Mouse (Mus musculus): ENCODE data around the gene Cdk17. TPM values are rescaled to one million over a fixed set of nuclear protein-coding genes. Genes with fewer than 3 reads are reported as not detected.
"Not testable (repeated sequence)": the region's sequence is repeated elsewhere in the genome, so short reads cannot be mapped to it uniquely, and the experiment has no call there.

The Cdk17 gene
- polyA plus RNA-seq, 1 experiment from 2014 or later = 49.9 TPM

- Histone ChIP-seq H3K27ac (ENCODE audit: low read length) (no peak overlapping the region), H3K4me2 (ENCODE audit: low read length) (no peak overlapping the region), H3K4me1 (replicated peaks; ENCODE audit: control insufficient read depth, insufficient read depth, low read length) (no peaks in the 10 kb centered on the region), H3K36me3 (ENCODE audit: control insufficient read depth, insufficient read depth) (no peaks in the 10 kb centered on the region), H3K4me3 (replicated peaks; ENCODE audit: low read length) (no peak overlapping the region), H3K9ac (replicated peaks; ENCODE audit: low read depth, low read length) (no peak overlapping the region), H3K9me3 (ENCODE audit: control insufficient read depth, low read length) (no peaks in the 10 kb centered on the region), H3K27me3 (replicated peaks; ENCODE audit: control insufficient read depth, insufficient read depth, low read length) (no peaks in the 10 kb centered on the region)
- ATAC-seq = no peak
- 81% methylated on average over 1 of the region's 2 CpGs for WGBS
Measured at GRCm38 (mm10) chr10:93149597-93149996, 11.1 kb upstream of the Cdk17 start.

DNA sequence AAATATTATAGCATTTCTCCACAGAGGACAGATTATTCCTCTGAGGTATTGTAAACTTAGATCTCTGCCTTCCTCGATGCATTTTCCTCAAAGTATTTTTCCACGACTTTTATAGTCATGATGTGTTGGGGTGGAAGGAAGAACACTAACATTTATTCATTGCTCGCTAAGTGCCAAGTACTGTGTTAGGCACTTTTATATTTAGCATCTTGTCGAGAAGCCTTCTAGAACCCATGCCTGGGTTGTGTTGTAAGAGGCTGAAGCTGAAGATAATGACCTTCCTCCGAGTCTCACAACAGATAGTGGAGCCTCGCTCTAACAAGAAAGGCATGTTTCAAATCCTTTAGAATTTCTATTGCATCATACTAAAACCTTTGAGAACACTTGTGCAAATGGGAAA lies 8.9 kb upstream of the Cdk17 start:
- no peak overlapping the region for H3K9ac ChIP-seq (replicated peaks; ENCODE audit: low read depth, low read length)
- no peaks in the 10 kb centered on the region for H3K4me1 ChIP-seq (replicated peaks; ENCODE audit: control insufficient read depth, insufficient read depth, low read length)
- H3K4me2 ChIP-seq (ENCODE audit: low read length) = no peak overlapping the region
- H3K9me3 ChIP-seq (ENCODE audit: control insufficient read depth, low read length) = no peaks in the 10 kb centered on the region
- H3K27me3 ChIP-seq (replicated peaks; ENCODE audit: control insufficient read depth, insufficient read depth, low read length) = no peaks in the 10 kb centered on the region
- 68% methylated on average over 6 of the region's 6 CpGs for WGBS
- ATAC-seq = no peak
- H3K36me3 ChIP-seq (ENCODE audit: control insufficient read depth, insufficient read depth) = no peaks in the 10 kb centered on the region
- H3K4me3 ChIP-seq (replicated peaks; ENCODE audit: low read length) = no peak overlapping the region
- no peak overlapping the region for H3K27ac ChIP-seq (ENCODE audit: low read length)

- WGBS = 84% methylated on average over 5 of the region's 5 CpGs
- Histone ChIP-seq H3K36me3 (ENCODE audit: control insufficient read depth, insufficient read depth) (no peaks in the 10 kb centered on the region), H3K9me3 (ENCODE audit: control insufficient read depth, low read length) (no peaks in the 10 kb centered on the region), H3K27ac (ENCODE audit: low read length) (no peak overlapping the region), H3K4me2 (ENCODE audit: low read length) (no peak overlapping the region), H3K9ac (replicated peaks; ENCODE audit: low read depth, low read length) (no peak overlapping the region), H3K27me3 (replicated peaks; ENCODE audit: control insufficient read depth, insufficient read depth, low read length) (no peaks in the 10 kb centered on the region), H3K4me3 (replicated peaks; ENCODE audit: low read length) (no peak overlapping the region), H3K4me1 (replicated peaks; ENCODE audit: control insufficient read depth, insufficient read depth, low read length) (no peaks in the 10 kb centered on the region)
- ATAC-seq = no peak
Measured at GRCm38 (mm10) chr10:93152698-93153097, 8.0 kb upstream of the Cdk17 start.

- 93% methylated on average over 2 of the region's 2 CpGs for WGBS
Measured at GRCm38 (mm10) chr10:93153404-93153803, 7.3 kb upstream of the Cdk17 start.

DNA sequence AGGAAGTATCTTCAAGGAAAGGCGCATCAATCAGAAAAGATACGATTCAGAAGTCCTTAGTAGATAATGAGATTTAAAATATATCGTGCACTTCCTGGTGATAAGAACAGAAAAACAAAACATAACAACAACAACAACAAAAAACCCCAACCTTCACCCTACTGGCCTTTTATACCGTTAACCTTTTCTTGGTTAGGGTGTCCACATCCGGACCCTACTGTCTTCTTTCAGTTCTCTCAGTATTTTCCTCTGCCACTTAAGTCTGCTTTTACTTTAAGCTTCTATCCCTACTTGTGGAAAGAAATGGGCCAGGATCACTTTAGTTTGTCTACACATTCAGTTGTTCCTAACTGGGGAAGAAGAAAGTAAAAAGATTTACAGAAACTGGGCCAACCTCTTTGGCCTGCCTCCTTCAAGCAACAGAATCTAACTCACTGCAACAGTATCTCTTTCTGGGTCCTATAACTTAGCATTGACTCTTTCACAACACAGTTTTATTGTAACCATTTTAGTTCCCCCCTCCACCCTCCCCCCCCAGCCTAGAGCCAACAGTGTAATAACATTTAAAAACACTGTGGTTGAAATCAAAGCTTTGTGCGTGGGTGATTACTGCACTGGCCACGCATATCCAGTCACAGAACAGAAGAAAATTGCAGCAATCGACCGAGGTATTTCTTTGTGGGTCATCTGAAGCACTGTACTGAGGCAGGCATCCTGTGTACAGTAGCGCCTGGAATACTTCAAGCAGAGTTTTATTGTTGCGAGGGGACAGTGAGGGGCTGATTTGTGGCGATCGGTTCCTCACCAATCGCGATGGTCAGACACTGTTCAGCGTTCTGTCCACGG lies 801 bp upstream of the Cdk17 start:
- H3K4me2 ChIP-seq (ENCODE audit: low read length) = peak overlapping the region; percentile 46
- no peak overlapping the region for H3K27ac ChIP-seq (ENCODE audit: low read length)
- H3K27me3 ChIP-seq (replicated peaks; ENCODE audit: control insufficient read depth, insufficient read depth, low read length) = no peaks in the 10 kb centered on the region
- WGBS = 28% methylated on average over 17 of the region's 17 CpGs
- H3K4me3 ChIP-seq (replicated peaks; ENCODE audit: low read length) = peak overlapping the region; percentile 90
- H3K4me1 ChIP-seq (replicated peaks; ENCODE audit: control insufficient read depth, insufficient read depth, low read length) = peaks cover 16% of the 10 kb centered on the region
- no peaks in the 10 kb centered on the region for H3K36me3 ChIP-seq (ENCODE audit: control insufficient read depth, insufficient read depth)
- ATAC-seq = peak; percentile 60
- peak overlapping the region; percentile 18; the same call in 1 of the 2 replicates for H3K9ac ChIP-seq (replicated peaks; ENCODE audit: low read depth, low read length)
- H3K9me3 ChIP-seq (ENCODE audit: control insufficient read depth, low read length) = no peaks in the 10 kb centered on the region

More at GRCm38 (mm10) chr10:93153404-93153803, 7.3 kb upstream of the Cdk17 start:
- not testable (repeated sequence) for H3K4me2 ChIP-seq (ENCODE audit: low read length); H3K27me3 ChIP-seq (replicated peaks; ENCODE audit: control insufficient read depth, insufficient read depth, low read length); ATAC-seq; H3K36me3 ChIP-seq (ENCODE audit: control insufficient read depth, insufficient read depth); H3K9ac ChIP-seq (replicated peaks; ENCODE audit: low read depth, low read length); H3K9me3 ChIP-seq (ENCODE audit: control insufficient read depth, low read length); H3K4me3 ChIP-seq (replicated peaks; ENCODE audit: low read length); H3K4me1 ChIP-seq (replicated peaks; ENCODE audit: control insufficient read depth, insufficient read depth, low read length); H3K27ac ChIP-seq (ENCODE audit: low read length)

DNA sequence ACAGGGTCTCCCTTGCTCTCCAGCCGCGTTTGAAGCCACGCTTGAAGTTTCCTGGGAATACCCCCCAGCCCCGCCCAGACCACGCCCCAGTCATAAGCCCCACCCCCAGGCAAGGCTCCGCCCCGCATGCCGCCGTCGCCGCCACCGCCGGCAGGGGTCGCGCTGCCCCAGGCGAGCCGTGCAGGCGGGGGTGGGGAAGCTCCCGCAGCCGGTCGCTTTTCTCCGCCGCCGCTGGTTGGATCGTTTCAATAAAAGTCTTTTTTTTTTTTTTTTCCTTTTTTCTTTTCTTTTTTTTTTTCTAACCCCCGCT lies 223 bp upstream of the Cdk17 start:
- no peaks in the 10 kb centered on the region for H3K36me3 ChIP-seq (ENCODE audit: control insufficient read depth, insufficient read depth)
- peak overlapping the region; percentile 90 for H3K4me3 ChIP-seq (replicated peaks; ENCODE audit: low read length)
- ATAC-seq = peak; percentile 91
- H3K4me1 ChIP-seq (replicated peaks; ENCODE audit: control insufficient read depth, insufficient read depth, low read length) = peaks cover 22% of the 10 kb centered on the region
- H3K27ac ChIP-seq (ENCODE audit: low read length) = peak overlapping the region; percentile 100
- peak overlapping the region; percentile 98 for H3K9ac ChIP-seq (replicated peaks; ENCODE audit: low read depth, low read length)
- under 1% methylated on average over 22 of the region's 26 CpGs for WGBS
- no peaks in the 10 kb centered on the region for H3K27me3 ChIP-seq (replicated peaks; ENCODE audit: control insufficient read depth, insufficient read depth, low read length)
- H3K4me2 ChIP-seq (ENCODE audit: low read length) = peak overlapping the region; percentile 78
- H3K9me3 ChIP-seq (ENCODE audit: control insufficient read depth, low read length) = no peaks in the 10 kb centered on the region

GRCm38 (mm10) chr10:93161511-93162275 lies 1.0 kb downstream of the Cdk17 start:
- WGBS = 0% methylated on average over 26 of the region's 33 CpGs

GRCm38 (mm10) chr10:93162276-93162971 lies 1.7 kb downstream of the Cdk17 start:
- WGBS = 8% methylated on average over 11 of the region's 11 CpGs
- peak overlapping the region; percentile 78 for H3K4me2 ChIP-seq (ENCODE audit: low read length)
- no peak for ATAC-seq

More at GRCm38 (mm10) chr10:93161511-93162275, 1.0 kb downstream of the Cdk17 start:
- Histone ChIP-seq H3K4me2 (ENCODE audit: low read length) (peak overlapping the region; percentile 78), H3K27ac (ENCODE audit: low read length) (peak overlapping the region; percentile 100), H3K4me3 (replicated peaks; ENCODE audit: low read length) (peak overlapping the region; percentile 90), H3K27me3 (replicated peaks; ENCODE audit: control insufficient read depth, insufficient read depth, low read length) (no peaks in the 10 kb centered on the region), H3K36me3 (ENCODE audit: control insufficient read depth, insufficient read depth) (no peaks in the 10 kb centered on the region), H3K4me1 (replicated peaks; ENCODE audit: control insufficient read depth, insufficient read depth, low read length) (peaks cover 34% of the 10 kb centered on the region), H3K9ac (replicated peaks; ENCODE audit: low read depth, low read length) (peak overlapping the region; percentile 98), H3K9me3 (ENCODE audit: control insufficient read depth, low read length) (no peaks in the 10 kb centered on the region)
- ATAC-seq = peak; percentile 53

More at GRCm38 (mm10) chr10:93162276-93162971, 1.7 kb downstream of the Cdk17 start:
- Histone ChIP-seq H3K4me1 (replicated peaks; ENCODE audit: control insufficient read depth, insufficient read depth, low read length) (peaks cover 35% of the 10 kb centered on the region), H3K27ac (ENCODE audit: low read length) (peak overlapping the region; percentile 100), H3K36me3 (ENCODE audit: control insufficient read depth, insufficient read depth) (no peaks in the 10 kb centered on the region), H3K27me3 (replicated peaks; ENCODE audit: control insufficient read depth, insufficient read depth, low read length) (no peaks in the 10 kb centered on the region), H3K4me3 (replicated peaks; ENCODE audit: low read length) (peak overlapping the region; percentile 90), H3K9ac (replicated peaks; ENCODE audit: low read depth, low read length) (peak overlapping the region; percentile 98), H3K9me3 (ENCODE audit: control insufficient read depth, low read length) (no peaks in the 10 kb centered on the region)

All from forebrain, embryonic 16.5 days (tissue).